8 mouse cellular contexts compared by ENCODE assay signal in genomic region chr1:176275611-176275980, GRCm38 (mm10). TPM values are rescaled to one million over a fixed set of nuclear protein-coding genes. Genes with fewer than 3 reads are reported as not detected.
DNase-seq lines count a peak whose midpoint lies in the region; ATAC-seq and TF ChIP-seq lines count a peak whose summit lies in the region.
"Had no signal": no experiment of that assay in that cellular context is flagged by ENCODE, and none has a peak within 500 bp of the region (broad histone marks: within the 10 kb centered on the region; RNA-seq: fewer than 3 reads in every experiment).

No protein-coding gene starts in this region.

- no peak for DNase-seq in kidney, postnatal 0 days (ENCODE audit: low spot score)
- no peak for DNase-seq in kidney, adult 9 months
- no peak for DNase-seq in forebrain, embryonic 11.5 days (ENCODE audit: low spot score)
- no peak for DNase-seq in spleen, postnatal 4 days (ENCODE audit: low spot score in 2 of 2)
- DNase-seq in testis, postnatal 10 days (ENCODE audit: low spot score), result no peak
- DNase-seq: kidney, adult 8-10 months had no signal

- no peaks in the 10 kb centered on the region for H3K9me3 ChIP-seq in kidney, postnatal 0 days (replicated peaks; ENCODE audit: low read length)
- H3K9me3 ChIP-seq in forebrain, embryonic 11.5 days (ENCODE audit: control insufficient read depth, low read length), result no peaks in the 10 kb centered on the region
- H3K9me3 ChIP-seq in intestine, postnatal 0 days (ENCODE audit: control insufficient read depth), result no peaks in the 10 kb centered on the region
- no peaks in the 10 kb centered on the region for H3K9me3 ChIP-seq in neural tube, embryonic 14.5 days (ENCODE audit: control insufficient read depth, low read length)

- peaks cover 12% of the 10 kb centered on the region for H3K27me3 ChIP-seq in kidney, postnatal 0 days (ENCODE audit: insufficient read depth, low read length)
- peaks cover 11% of the 10 kb centered on the region for H3K27me3 ChIP-seq in forebrain, embryonic 11.5 days (ENCODE audit: control insufficient read depth, insufficient read depth, low read length)
- H3K27me3 ChIP-seq in intestine, postnatal 0 days (replicated peaks; ENCODE audit: control insufficient read depth, insufficient read depth, low read length), result peaks cover 29% of the 10 kb centered on the region
- no peaks in the 10 kb centered on the region for H3K27me3 ChIP-seq in neural tube, embryonic 14.5 days (ENCODE audit: control insufficient read depth, insufficient read depth, low read length)

- peak; percentile 8; the same call in 1 of the 2 replicates for ATAC-seq in kidney, postnatal 0 days (replicated peaks; ENCODE audit: low FRiP score, low read depth)
- ATAC-seq in forebrain, embryonic 11.5 days (replicated peaks; ENCODE audit: low FRiP score), result no peak
- no peak for ATAC-seq in intestine, postnatal 0 days
- ATAC-seq in neural tube, embryonic 14.5 days (ENCODE audit: low read depth), result peak; percentile 35

- 13% methylated on average over 11 of the region's 11 CpGs for WGBS in kidney, postnatal 0 days
- WGBS in forebrain, embryonic 11.5 days, result 9% methylated on average over 11 of the region's 11 CpGs
- WGBS in intestine, postnatal 0 days, result 13% methylated on average over 11 of the region's 11 CpGs
- WGBS in neural tube, embryonic 14.5 days, result 11% methylated on average over 11 of the region's 11 CpGs

- H3K36me3 ChIP-seq in kidney, postnatal 0 days (ENCODE audit: insufficient read depth, low read length), result no peaks in the 10 kb centered on the region
- H3K36me3 ChIP-seq in forebrain, embryonic 11.5 days (ENCODE audit: control insufficient read depth, insufficient read depth, low read length), result no peaks in the 10 kb centered on the region
- H3K36me3 ChIP-seq in intestine, postnatal 0 days (ENCODE audit: control insufficient read depth, insufficient read depth), result no peaks in the 10 kb centered on the region
- no peaks in the 10 kb centered on the region for H3K36me3 ChIP-seq in neural tube, embryonic 14.5 days (ENCODE audit: control insufficient read depth, insufficient read depth, low read length)

- peak overlapping the region; percentile 90 for H3K4me2 ChIP-seq in kidney, postnatal 0 days (ENCODE audit: low read length)
- peak overlapping the region; percentile 85 for H3K4me2 ChIP-seq in forebrain, embryonic 11.5 days (ENCODE audit: low read depth, low read length, severe bottlenecking)
- H3K4me2 ChIP-seq in intestine, postnatal 0 days (replicated peaks; ENCODE audit: low read depth), result peak overlapping the region; percentile 80
- peak overlapping the region; percentile 87 for H3K4me2 ChIP-seq in neural tube, embryonic 14.5 days (ENCODE audit: low read depth, low read length)

- H3K4me1 ChIP-seq in kidney, postnatal 0 days (replicated peaks; ENCODE audit: insufficient read depth, low read length), result no peaks in the 10 kb centered on the region; the same call in 1 of the 2 replicates
- H3K4me1 ChIP-seq in forebrain, embryonic 11.5 days (replicated peaks; ENCODE audit: control insufficient read depth, insufficient read depth, low read length), result peaks cover 3% of the 10 kb centered on the region; the same call in 1 of the 2 replicates
- no peaks in the 10 kb centered on the region for H3K4me1 ChIP-seq in intestine, postnatal 0 days (replicated peaks; ENCODE audit: control insufficient read depth, insufficient read depth, low read length)
- peaks cover 8% of the 10 kb centered on the region; the same call in 1 of the 2 replicates for H3K4me1 ChIP-seq in neural tube, embryonic 14.5 days (ENCODE audit: control insufficient read depth, insufficient read depth, low read length)

- no peak overlapping the region for H3K27ac ChIP-seq in kidney, postnatal 0 days
- H3K27ac ChIP-seq in forebrain, embryonic 11.5 days (ENCODE audit: low read depth, low read length), result no peak overlapping the region
- no peak overlapping the region for H3K27ac ChIP-seq in intestine, postnatal 0 days (ENCODE audit: low read depth, low read length)
- H3K27ac ChIP-seq in neural tube, embryonic 14.5 days (ENCODE audit: low read depth, low read length), result peak overlapping the region; percentile 60

- H3K4me3 ChIP-seq in kidney, postnatal 0 days (replicated peaks; ENCODE audit: low read depth, low read length), result peak overlapping the region; percentile 53
- peak overlapping the region; percentile 58 for H3K4me3 ChIP-seq in forebrain, embryonic 11.5 days (ENCODE audit: low read depth, low read length)
- H3K4me3 ChIP-seq in intestine, postnatal 0 days (ENCODE audit: low read depth, low read length), result peak overlapping the region; percentile 42
- H3K4me3 ChIP-seq in neural tube, embryonic 14.5 days (ENCODE audit: low read depth, low read length), result peak overlapping the region; percentile 51

- H3K9ac ChIP-seq in kidney, postnatal 0 days (ENCODE audit: low read depth, low read length), result 0 out of 2 replicates have a peak overlapping the region, but pooled peaks have one; percentile 37
- H3K9ac ChIP-seq in forebrain, embryonic 11.5 days (ENCODE audit: low read length), result peak overlapping the region; percentile 71
- H3K9ac ChIP-seq in intestine, postnatal 0 days (ENCODE audit: low read depth, low read length), result no peak overlapping the region
- peak overlapping the region; percentile 75 for H3K9ac ChIP-seq in neural tube, embryonic 14.5 days (replicated peaks; ENCODE audit: low read depth, low read length)

- no peak for TF ChIP-seq CTCF in kidney, postnatal 0 days (IDR thresholded peaks at IDR 0.05; ENCODE audit: low read depth)
- no peak for TF ChIP-seq CTCF in intestine, postnatal 0 days (IDR thresholded peaks at IDR 0.05; ENCODE audit: low read depth)

RNA-seq across cellular contexts. Expression of gene Pld5, which starts 0.5 kb away (rescaled TPM):
- 0.51 and 0.55 TPM in 2 replicates for polyA plus RNA-seq in kidney, postnatal 0 days (2015; fragmentation: Nextera tagmentation; extraction: Ambion mirVana)
- 1.1 TPM in 2 replicates for polyA plus RNA-seq in forebrain, embryonic 11.5 days (2014; fragmentation: Nextera tagmentation; extraction: Ambion mirVana)
- 0.26 and 0.27 TPM in 2 replicates for polyA plus RNA-seq in intestine, postnatal 0 days (2015; fragmentation: Nextera tagmentation; extraction: Ambion mirVana)
- polyA plus RNA-seq in neural tube, embryonic 14.5 days (2014; fragmentation: Nextera tagmentation; extraction: Ambion mirVana), result 5.9 and 7.4 TPM in 2 replicates

Comparison
In these comparisons a context has a peak if more than half of its experiments do, and no peak if none do; other contexts are left out.
1. ATAC-seq: peak in kidney, postnatal 0 days (single experiment) and neural tube, embryonic 14.5 days (single experiment); none in forebrain, embryonic 11.5 days (single experiment) and intestine, postnatal 0 days (single experiment).
2. Peak in every context shown above with its lines, with median percentiles within 50 percentile points of each other: H3K4me2 ChIP-seq and H3K4me3 ChIP-seq.